Mouse (Mus musculus) layer of hippocampus, postnatal 14 days (tissue): ENCODE data around the gene Hoxc11. TPM values are rescaled to one million over a fixed set of nuclear protein-coding genes. Genes with fewer than 3 reads are reported as not detected.
A peak's percentile ranks its signal among the peaks of the same experiment; 100 is the strongest.

Experiments
- DNase-seq, 2 experiments: peaks; one replicate each; pipeline ENCODE4 v3.0.0; 2021 to 2022; ENCODE audit warnings: low spot score in 2 of 2, mixed read lengths in 1 of 2
- total RNA-seq, 2 experiments: library from RNA; stranded (reverse); gene quantifications; 2 replicates each; pipeline ENCODE4 v1.2.3; 2021

Hoxc11 gene
- total RNA-seq, 2 experiments from 2014 or later = not detected

DNA sequence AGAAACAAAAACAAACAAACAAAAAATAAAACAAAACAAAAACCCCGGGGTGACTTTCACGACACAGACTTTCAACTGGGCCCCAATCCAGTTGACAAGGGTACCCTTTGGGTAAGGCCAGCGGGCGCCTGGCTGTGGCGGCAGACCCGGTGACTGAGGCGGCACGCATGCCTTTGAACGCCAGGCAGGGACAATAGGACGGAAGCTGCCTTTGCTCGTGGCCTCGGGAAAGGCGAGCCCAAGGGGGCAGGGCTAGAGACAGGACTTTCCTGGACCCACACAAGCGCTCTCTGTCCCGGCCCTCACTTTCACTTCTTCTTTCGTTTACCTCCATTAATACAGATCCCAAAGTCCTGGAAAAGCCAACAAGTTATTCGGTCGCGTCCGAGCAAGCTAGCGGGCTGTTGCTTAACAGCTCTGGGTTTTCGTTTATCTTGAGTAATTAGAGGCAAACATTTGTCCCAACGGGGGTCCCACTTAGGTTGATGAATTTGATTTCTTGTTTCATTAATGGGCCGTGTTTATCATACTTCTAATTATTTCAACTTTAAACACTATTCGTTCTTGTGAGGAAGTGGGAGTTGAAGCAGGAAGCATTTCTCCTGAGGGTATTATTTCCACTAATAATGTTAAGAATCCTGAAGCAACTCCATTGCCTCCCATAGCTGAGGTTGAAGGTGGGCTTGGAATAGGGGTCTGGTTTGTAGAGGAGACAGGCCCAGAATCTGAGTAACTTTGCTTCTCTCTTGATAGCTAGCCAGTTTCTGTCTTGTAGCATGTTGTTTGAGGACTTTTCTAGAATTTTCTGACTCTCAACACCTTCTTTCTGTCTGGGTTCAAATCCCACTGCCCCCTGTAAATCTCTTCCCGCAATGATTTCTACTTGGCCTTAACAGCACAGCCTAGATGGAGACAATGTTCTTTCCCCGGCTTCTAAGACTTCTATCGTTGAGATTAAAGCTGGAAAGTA lies 9.7 kb downstream of the Hoxc11 start:
- DNase-seq = no peak

DNA sequence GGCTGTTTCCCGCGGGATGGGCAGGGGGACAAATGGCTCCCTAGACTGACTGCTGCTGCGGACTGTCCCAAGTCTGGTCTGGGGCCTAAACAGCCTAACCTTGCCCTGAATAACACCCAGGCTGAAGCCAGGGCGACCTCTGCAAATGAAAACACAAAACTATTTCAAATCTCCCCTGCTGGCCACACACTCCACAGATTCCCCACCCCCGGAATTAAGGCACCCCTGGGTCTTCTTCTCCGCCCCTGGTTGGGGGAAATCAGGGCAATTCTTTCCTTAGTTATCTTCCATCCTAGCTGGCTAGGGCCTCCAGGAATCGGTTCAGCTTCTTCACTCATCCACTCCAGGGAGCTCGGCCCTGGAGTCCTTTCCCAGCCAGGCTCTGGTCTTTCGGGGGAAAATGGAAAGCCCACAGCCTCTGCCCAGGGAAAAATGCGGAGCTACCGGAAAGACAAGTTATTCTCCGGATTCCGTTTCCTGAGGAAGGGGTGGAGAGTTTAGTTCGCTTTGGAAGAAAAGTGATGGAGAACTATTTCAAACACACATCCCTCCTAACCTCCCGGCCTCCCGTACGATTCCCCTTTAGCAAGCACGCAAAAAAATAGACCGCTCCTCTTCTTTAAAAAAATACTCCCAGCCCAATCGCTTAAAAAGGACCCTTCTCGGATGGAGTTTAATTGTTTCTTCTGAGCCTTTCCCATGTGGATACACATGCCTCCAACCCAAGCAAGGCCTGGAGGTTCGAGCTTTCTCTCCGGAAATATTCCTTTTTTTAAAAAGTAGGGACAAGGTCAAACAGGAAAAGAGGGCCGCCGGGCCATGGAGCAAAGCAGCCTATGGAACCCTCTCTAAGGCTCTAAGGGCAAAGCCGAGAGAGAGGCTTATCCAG lies 11.0 kb downstream of the Hoxc11 start:
- DNase-seq = no peak

DNA sequence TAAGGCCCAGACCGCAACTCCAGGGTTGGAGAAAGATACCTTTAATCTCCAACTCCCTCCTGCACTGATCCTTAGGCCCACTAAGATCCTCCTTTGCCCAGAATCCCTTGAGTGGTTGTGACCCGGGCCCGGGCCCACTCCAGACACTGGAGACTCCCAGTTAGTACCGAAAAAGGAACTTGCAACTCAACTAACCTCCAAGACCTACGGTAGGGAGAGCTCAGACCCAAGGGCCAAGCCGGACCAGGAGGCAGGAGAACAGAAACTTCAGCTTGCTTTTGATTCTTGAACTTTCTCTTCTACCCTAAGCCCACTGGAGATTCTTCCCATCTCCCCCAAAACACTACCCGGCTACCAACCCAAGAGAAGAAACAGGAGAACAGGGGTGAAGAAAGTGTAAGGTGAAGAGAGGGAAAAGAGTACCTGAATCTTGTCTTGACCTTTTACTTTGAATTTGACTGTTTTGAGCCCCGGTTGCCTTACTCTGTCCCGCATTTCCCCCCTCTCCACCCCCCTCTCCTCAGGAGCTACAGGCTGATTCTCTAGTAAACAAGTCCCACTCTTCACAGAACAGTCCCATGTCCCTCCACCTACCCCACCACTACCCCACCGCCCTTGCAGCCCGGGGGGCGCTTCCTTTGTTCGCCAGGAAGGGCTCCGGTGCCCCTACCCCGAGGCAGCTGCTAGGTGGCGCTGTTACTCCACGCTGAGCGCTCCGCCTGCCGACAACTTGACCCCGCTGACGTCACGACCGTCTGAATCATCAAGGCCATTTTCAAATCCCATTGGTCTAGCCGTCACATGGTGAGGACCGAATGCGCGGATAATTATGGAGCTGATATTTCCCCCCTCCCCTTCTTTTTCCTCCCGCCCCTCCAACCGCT lies 11.9 kb downstream of the Hoxc11 start:
- peak in 1 of 2 experiments; percentile 25 for DNase-seq

DNA sequence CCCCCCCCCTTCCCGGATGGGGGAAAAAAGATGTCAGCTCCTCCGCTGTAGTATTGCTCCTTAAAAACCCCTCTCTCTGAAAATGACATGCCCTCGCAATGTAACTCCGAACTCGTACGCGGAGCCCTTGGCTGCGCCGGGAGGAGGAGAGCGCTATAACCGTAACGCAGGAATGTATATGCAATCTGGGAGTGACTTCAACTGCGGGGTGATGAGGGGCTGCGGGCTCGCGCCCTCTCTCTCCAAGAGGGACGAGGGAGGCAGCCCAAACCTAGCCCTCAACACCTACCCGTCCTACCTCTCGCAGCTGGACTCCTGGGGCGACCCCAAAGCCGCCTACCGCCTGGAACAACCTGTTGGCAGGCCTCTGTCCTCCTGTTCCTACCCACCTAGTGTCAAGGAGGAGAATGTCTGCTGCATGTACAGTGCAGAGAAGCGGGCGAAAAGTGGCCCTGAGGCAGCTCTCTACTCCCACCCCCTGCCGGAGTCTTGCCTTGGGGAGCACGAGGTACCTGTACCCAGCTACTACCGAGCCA lies 12.6 kb downstream of the Hoxc11 start, which contains the start of gene Hoxc10:
Gene Hoxc10 (plus strand): TSS at position 21 of the 536 bp plus-strand sequence.
- DNase-seq = no peak

DNA sequence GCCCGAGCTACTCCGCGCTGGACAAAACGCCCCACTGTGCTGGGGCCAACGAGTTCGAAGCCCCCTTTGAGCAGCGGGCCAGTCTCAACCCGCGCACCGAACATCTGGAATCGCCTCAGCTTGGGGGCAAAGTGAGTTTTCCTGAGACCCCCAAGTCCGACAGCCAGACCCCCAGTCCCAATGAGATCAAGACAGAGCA lies 13.0 kb downstream of the Hoxc11 start, which contains the start of gene Hoxc5:
Gene Hoxc5 (plus strand): TSS at position 132 of the 199 bp plus-strand sequence.
- DNase-seq = no peak

DNA sequence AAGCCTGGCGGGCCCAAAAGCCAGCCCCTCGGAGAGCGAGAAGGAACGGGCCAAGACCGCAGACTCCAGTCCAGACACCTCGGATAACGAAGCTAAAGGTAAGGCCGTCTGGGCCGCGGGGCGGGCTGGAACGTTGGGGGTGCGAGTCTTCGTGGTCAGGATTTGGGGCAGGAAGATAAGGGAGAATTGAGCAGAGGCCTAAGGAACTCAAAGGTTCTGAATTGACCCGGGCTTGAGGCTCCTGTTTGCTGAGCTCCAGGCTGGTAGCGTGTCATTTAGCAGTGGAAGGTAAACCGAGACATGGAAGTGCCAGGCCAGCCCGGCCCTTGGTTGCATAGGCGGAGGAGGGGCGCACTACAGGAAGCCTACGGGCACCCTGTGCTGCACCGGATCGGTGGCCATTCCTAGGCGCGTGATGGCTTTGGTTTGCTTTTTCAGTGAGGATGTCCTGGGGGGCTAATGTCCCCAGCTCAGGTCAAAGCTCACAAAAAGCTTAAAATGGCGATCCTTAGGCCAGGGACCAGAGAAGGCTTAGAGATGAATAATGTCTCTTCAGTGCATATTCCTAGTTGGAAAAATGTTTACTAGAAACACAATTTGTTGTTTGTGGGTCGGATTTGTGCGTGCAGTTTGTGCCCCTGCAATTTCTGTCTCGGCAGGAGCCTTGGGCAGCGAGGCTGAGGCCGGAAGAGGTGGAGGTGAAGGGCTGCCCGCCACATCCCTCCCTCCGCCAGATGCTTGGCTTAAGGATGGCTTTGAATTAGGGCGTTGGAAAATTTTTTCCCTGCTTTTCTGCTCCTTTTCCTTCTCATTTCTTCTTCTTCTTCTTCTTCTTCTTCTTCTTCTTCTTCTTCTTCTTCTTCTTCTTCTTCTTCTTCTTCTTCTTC lies 13.5 kb downstream of the Hoxc11 start:
- no peak for DNase-seq

DNA sequence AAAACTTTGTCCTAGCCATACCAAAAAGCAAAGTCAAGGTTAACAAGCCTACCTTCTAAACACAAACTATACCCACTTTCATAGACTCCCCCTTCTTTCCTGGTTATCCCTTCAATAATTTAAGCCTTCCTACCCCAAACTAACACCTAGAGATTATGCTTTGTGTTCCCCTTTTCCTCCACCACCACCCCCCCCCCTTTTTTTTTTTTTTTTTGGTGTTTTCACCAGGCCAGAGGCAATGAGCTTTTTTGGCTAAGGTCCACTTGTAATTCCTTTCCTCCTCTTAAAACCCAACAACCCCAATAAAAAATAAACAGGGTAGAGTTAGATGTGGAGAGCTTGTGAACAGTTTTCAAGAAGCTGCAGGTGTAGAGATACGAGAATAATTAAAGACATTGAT lies 15.1 kb downstream of the Hoxc11 start:
- DNase-seq = no peak

DNA sequence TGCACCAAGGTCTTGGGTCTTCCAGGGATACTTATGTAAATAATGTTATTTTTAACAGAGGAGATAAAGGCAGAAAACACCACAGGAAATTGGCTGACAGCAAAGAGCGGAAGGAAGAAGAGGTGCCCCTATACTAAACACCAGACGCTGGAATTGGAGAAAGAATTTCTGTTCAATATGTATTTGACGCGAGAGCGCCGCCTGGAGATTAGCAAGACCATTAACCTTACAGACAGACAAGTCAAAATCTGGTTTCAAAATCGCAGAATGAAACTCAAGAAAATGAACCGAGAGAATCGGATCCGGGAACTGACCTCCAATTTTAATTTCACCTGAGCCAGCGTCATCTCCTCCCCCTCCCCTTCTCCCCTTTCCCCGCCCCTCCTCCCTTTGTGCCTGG lies 16.5 kb downstream of the Hoxc11 start:
- DNase-seq = peak in 1 of 2 experiments; percentile 26

DNA sequence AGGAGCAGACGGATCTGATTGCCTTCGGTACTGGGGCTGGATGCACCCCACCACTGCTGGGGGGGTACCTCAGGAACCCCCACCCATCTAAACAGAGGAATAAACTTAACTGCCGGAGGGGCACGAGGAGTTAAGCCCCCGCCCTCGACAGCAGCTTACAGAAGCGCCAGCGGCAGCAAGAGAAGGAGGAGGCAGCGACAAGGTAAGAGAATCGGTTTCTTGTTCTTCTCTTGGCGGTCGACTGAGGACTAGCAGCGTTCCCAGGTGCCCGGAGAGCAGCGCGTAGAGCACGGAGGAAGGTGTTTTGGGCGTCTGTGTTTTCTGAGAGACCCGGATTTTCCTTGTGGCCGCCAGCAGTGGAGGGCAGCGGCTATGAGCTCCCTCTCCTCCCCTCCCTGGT lies 18.0 kb downstream of the Hoxc11 start:
- DNase-seq = no peak

DNA sequence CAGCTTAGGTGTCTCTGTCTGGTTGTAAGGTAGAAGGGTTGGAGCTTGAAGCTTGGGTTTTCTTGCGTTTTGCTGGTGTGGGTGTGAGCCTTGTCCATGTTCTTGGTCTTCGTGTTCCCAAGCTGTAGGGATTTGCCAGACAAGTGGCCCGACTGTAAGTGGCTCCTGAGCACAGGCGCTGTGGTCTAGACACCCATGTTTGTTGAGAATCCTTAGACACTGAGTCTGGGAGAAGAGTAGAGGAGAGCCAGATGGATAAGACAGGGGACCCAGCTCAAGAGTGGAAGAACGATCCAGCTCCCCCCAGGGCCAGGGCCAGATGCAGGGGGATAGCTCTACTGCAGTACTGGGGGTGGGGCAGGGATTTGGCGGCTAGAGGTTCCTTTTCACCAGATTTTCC lies 18.5 kb downstream of the Hoxc11 start:
- no peak for DNase-seq

DNA sequence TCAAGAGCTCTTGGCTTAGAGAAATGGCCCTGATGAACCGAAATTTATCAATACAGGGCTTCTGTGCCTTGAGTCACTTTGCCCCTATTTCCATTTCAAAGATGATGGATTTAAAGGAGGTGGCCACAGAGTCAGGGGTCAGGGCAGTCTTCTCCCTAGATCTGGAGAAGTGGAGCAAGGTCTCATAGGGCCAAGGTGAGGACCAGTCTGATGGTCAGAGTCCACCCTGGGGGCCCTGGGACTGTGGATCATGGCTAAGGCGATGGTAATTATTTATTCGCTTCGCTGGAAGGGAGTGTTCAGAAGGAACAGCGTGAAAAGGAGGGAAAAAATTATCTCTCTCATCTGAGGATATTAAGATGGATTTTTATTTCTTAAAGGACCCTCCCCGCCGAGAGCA lies 20.8 kb downstream of the Hoxc11 start:
- no peak for DNase-seq

DNA sequence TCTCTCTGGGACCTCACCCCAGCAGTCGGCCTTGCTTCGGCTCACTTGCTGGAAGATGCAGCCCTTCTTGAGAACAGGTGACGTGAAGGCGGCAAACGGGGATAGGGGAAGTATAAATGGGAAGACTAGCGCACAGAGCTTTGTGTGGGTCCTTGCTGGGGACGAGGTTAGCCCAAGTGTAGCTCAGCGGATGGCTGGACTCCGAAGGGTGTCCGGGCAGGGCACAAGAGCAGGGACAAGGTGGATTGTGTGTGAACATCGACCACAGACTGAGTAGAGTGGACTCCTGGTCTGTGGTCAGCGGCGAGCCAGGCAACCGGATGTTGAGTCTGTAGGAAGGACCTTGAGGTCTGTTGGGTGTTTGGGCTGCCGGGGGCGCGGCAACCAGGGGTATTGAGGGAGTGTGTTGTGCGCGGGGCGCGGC lies 21.5 kb downstream of the Hoxc11 start:
- no peak for DNase-seq

DNA sequence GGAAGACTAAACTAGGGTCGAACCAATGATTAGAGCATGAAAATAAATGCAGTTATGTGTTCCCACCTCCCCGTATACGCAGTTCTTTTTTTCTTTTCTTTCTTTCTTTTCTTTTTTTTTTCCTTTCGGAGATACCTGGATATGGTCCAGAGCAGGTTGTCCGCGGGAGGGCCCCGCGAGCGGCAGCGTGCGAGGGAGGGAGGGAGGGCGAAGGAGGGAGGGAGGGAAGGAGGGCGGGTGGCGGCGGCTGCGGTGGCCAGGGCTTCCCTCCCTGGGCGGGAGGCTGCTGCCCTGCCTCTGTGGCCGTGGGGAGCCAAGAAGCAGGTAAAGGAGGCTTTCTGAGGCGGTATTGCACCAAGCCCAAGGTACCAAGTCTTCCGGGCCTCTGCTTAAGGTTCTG lies 21.9 kb downstream of the Hoxc11 start, which contains the start of gene Hoxc9:
Gene Hoxc9 (plus strand): TSS at position 269 of the 400 bp plus-strand sequence.
- DNase-seq = no peak

DNA sequence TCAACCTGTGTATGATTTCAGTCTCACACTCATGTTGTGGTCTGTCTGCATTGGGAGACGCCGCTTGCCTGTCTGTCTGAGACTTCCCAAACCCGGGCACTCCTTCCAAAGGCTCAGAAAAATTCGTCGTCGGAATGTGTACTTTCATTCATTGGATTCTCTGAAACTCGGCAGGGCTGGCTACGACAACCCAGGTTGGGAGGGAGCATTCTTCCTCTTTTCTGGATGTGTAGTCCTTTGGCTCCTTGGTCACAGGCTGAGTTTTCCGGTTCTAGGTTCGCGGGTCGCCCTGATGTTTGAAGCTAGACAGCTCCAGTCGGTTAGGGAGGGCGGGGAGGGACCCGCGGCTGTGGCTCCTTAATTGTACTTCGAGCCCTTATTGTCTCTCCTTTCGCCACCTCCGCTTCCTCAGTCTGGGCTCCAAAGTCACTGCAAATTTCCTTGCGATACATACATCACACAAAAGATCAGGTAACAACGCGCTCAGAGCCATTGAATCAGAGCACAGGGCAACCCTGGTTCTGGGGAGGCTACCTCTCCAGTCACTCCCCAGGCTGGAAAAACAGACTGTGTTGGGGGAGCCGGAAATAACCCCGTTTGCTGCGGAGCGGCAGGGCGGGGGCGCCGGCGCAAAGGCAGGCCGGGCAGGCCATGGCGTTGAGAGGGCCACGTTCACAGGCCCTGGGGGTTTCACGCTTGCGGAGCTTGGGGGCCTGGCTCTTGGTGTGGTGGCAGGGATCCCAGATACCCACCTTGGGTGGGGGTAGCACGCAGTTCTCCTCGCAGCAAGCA lies 22.6 kb downstream of the Hoxc11 start:
- DNase-seq = no peak

DNA sequence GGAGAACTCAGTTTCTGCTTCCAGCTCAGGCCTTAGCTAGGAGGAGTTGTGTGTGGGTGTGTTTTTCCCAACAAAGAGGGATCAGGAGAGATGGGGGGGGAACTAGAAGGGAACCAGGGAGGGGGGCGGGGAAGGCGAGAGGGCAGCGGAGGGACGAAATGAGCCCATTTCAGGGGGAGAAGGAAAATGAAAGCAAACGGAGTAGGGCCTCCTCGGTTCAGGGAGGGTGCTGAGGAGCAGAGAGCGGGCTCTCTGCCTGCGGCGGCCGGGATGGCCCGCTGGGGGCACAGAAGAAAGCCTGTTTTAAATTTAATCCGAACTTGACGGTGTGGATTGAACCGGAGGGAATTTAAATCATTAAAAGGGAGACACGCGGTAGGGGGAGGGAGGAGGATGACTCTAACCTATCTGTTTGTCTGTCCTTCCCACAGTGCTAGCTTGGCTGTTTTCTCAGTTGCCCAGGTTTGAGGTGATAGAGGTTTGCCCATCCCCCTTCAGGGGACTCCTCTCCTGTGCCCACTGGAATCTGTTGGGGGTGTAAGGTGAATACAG lies 23.3 kb downstream of the Hoxc11 start:
- DNase-seq = no peak

DNA sequence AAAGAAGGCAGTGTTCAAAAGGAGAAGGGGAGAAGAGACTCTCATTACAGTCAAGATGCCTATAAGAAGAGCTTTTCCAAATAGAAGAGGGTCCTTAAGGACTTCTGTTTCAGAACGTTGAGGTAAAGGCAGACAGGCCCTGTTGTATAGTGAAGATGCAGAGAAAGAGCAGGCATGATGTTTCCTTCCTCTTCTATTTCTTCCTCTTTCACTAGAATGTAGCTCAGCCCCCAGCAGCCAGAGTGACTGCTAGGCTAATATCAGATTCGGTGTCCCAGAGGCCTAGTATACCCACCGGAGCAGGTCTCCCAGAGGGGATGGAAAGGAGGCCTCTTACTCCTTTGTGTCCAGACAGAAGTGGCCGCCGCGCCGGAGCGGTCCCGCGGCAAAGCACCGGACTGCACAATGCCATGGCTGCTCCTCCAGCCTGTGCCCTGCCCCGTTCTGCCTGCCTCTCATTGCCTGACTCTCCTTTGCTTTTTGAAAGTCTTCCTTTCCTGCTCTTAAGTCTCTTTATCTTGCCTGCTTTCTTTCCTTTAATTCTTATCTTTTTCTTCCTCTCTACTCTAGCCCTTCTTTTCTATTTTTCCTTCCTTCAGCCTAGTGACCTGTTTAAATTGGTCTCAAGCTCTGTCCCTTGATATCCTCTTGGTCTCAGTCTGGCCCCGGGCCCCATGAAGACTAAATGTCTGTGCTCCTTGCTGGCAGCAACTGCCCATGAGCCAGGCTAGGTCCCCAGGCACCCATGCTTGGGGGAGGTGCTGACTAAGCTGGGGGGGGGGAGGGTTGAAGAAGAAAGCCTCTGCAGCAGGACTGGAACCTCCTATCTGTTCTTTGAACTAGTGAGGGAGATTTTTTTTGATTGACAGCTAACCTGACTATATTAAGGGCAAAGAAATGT lies 24.6 kb downstream of the Hoxc11 start:
- no peak for DNase-seq

DNA sequence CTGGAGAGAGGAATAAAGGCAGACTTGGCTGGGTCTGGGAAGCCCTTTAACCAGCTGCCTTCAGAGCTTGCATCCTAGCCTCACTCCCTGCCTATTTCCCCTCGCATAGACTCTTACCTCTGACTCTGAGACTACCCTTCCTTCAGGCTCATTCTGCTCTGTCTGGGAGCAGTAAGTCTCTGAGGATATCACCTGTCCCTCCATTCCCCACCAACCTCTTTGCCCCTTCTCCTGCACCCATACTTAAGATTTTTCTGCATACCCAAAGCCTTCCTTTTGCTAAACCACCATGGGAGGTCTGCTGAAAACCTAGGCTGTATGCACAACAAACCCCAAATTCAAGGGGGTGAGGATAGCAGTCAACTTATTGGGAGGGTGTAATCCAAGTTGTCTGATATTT lies 25.7 kb downstream of the Hoxc11 start:
- DNase-seq = no peak

DNA sequence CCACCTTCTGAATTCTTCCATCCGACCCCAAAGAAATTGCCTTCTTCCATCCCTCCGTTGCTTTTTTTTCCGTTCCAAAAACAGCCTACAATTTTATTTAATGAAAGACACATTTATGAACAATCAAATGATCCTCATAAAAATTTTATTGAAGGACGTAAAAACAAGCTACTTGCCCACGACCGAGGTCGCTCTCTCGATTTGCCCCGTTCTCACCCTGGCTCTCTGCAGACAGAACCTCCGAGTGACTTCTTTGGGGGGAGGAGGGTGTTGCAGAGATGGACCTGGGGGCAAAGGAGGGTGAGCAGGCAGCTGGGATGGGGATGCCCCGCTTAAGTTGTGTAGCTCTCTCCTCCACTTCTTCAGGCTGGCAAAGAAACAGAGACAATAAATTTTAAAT lies 26.1 kb downstream of the Hoxc11 start:
- DNase-seq = no peak
